Mouse (Mus musculus): Measurements from ENCODE around the gene Gpx3.
"Not testable (repeated sequence)": the region's sequence is repeated elsewhere in the genome, so short reads cannot be mapped to it uniquely, and the experiment has no call there.

The Gpx3 gene

GRCm38 (mm10) chr11:54939501-54939900 is 37.2 kb downstream of the Gpx3 start:
- no peak for DNase-seq (ENCODE audit: low read depth, low spot score)

- no peak for DNase-seq (ENCODE audit: low read depth, low spot score)
These were observed 37.8 kb downstream of the Gpx3 start for GRCm38 (mm10) chr11:54940056-54940455.

GRCm38 (mm10) chr11:54944702-54945101 is 42.4 kb downstream of the Gpx3 start:
- DNase-seq (ENCODE audit: low read depth, low spot score) = no peak

- no peak for DNase-seq (ENCODE audit: low read depth, low spot score)
These were observed 47.5 kb downstream of the Gpx3 start for GRCm38 (mm10) chr11:54949717-54950116.

- DNase-seq (ENCODE audit: low read depth, low spot score) = no peak
These were observed 48.4 kb downstream of the Gpx3 start for GRCm38 (mm10) chr11:54950684-54951083.

- DNase-seq (ENCODE audit: low read depth, low spot score) = no peak
These were observed 50.4 kb downstream of the Gpx3 start for GRCm38 (mm10) chr11:54952651-54953050.

GRCm38 (mm10) chr11:54953993-54954446 is 51.8 kb downstream of the Gpx3 start:
- DNase-seq (ENCODE audit: low read depth, low spot score) = peak; percentile 78

GRCm38 (mm10) chr11:54954716-54955115 is 52.5 kb downstream of the Gpx3 start:
- DNase-seq (ENCODE audit: low read depth, low spot score) = no peak

GRCm38 (mm10) chr11:54955400-54955734 is 53.1 kb downstream of the Gpx3 start:
- not testable (repeated sequence) for DNase-seq (ENCODE audit: low read depth, low spot score)

GRCm38 (mm10) chr11:54955735-54956480 is 53.7 kb downstream of the Gpx3 start:
- DNase-seq (ENCODE audit: low read depth, low spot score) = peak; percentile 96

GRCm38 (mm10) chr11:54956912-54957311 is 54.7 kb downstream of the Gpx3 start:
- DNase-seq (ENCODE audit: low read depth, low spot score) = peak; percentile 48

- DNase-seq (ENCODE audit: low read depth, low spot score) = not testable (repeated sequence)
These were observed 55.5 kb downstream of the Gpx3 start for GRCm38 (mm10) chr11:54957708-54958107.

- peak; percentile 84 for DNase-seq (ENCODE audit: low read depth, low spot score)
These were observed 56.4 kb downstream of the Gpx3 start for GRCm38 (mm10) chr11:54958571-54959073.
